Mouse (Mus musculus): ENCODE results near the gene Rab13.

DNA sequence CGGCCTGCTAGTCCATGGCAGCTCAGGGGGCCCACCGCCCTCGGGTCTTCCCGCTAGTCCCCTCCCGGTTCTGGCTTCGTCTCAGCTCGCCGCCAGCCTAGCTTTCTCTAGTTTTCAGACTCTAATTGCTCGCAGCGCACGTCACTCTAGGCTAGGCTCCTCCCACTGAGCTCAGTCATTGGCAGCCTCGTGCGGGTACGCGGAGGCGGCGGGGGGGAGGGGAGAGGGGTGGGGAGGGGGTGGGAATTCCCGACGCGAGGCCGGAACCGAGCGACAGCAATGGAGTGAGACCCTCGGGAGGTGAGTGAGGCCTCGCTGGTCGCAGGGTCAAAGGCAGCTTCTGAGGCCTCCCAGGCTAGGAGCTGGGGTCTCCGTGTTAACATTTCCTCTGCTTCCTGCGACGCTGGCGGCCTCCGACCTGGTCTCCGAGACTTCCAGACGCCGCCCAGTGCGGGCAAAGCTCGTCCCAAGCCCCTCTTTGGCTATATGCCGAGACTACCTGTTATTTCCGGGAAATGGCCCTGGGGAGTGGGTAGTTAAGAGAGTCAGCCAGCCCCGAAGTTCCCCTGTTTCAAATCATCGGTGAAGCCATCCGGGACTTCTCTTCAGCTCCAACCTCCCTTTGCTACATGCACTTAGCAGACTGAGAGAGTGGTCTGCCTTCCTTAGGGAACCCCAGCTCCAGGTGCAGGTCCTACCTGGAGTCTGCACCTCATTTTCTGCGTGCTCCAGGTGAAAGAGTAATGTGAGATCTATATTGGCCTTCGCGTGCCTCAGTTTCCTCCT lies 34.7 kb downstream of the Rab13 start, which contains the start of gene Slc39a1:
- TF ChIP-seq EP300 (IDR thresholded peaks at IDR 0.05; ENCODE audit: low read depth) = no peak
- TF ChIP-seq CTCF (IDR thresholded peaks at IDR 0.05; ENCODE audit: low read depth) = peak; percentile 11; the same call in 1 of the 2 replicates

Data from liver, embryonic 14.5 days (tissue).